ENCODE assay signal across 24 mouse cellular contexts in the genomic region with DNA sequence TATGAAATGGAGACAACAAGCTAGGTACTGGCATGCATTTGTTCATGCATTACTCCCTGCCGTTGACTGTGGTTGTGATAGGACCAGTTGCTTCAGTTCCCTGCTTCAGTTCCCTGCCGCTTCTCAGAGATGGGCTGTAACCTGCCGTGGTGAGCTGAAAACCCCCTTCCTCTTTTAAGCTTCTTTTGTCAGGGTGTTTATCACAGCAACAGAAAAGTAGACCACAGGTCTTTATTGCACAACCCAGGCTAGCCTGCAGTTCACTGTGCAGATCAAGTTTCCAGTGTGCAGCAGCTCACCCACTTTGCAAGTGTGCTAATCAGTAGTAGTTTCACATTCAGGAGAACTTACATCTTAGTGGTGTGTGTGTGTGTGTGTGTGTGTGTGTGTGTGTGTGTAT. TPM values are rescaled to one million over a fixed set of nuclear protein-coding genes. Genes with fewer than 3 reads are reported as not detected.
DNase-seq lines count a peak whose midpoint lies in the region; ATAC-seq and TF ChIP-seq lines count a peak whose summit lies in the region.
"Had no signal": no experiment of that assay in that cellular context is flagged by ENCODE, and none has a peak within 500 bp of the region (broad histone marks: within the 10 kb centered on the region; RNA-seq: fewer than 3 reads in every experiment).

No protein-coding gene starts in this region.

- peak; percentile 78 for DNase-seq in liver, adult 2 months (ENCODE audit: extremely low read depth, low read depth, low spot score)
- DNase-seq in adipocyte (ENCODE audit: low spot score) = peak; percentile 36
- peak; percentile 21 for DNase-seq in liver, postnatal 0 days
- DNase-seq in neural tube, embryonic 10.5 days (ENCODE audit: extremely low spot score, low spot score) = no peak
- DNase-seq in yolk sac, embryonic 10.5 days (ENCODE audit: low spot score) = no peak
- DNase-seq in cerebellum, adult 2 months = no peak
- DNase-seq: adrenal gland, postnatal 10 days; cerebellum, adult 18-20 months; cerebellum, postnatal 25 days; forebrain, postnatal 0 days; gastrocnemius, postnatal 14 days; heart, adult 18-20 months; heart, postnatal 10 days; kidney, postnatal 25 days; lung, adult 18-20 months; lung, postnatal 14 days; thymus, postnatal 14 days had no signal

- H3K9me3 ChIP-seq in liver, embryonic 12.5 days (replicated peaks) = no peaks in the 10 kb centered on the region
- no peaks in the 10 kb centered on the region for H3K9me3 ChIP-seq in liver, postnatal 0 days (ENCODE audit: low read length)
- H3K9me3 ChIP-seq: G1E; heart, embryonic 12.5 days; limb, embryonic 12.5 days had no signal

- ATAC-seq in liver, embryonic 12.5 days = no peak
- ATAC-seq in liver, postnatal 0 days = peak; percentile 80
- ATAC-seq: activated CD4-positive, CD25-positive, alpha-beta regulatory T cell, adult 4 months; forebrain, postnatal 0 days; intestine, postnatal 0 days had no signal

- peaks cover 18% of the 10 kb centered on the region for H3K4me1 ChIP-seq in liver, adult 2 months (ENCODE audit: control insufficient read depth, insufficient read depth, low read length)
- H3K4me1 ChIP-seq in liver, embryonic 12.5 days = no peaks in the 10 kb centered on the region
- peaks cover 9% of the 10 kb centered on the region; the same call in 1 of the 2 replicates for H3K4me1 ChIP-seq in liver, postnatal 0 days (ENCODE audit: insufficient read depth)
- H3K4me1 ChIP-seq in cerebellum, adult 2 months (ENCODE audit: control insufficient read depth, insufficient read depth, low read length) = no peaks in the 10 kb centered on the region
- H3K4me1 ChIP-seq: heart, embryonic 12.5 days had no signal

- no peak for TF ChIP-seq POLR2A in liver, adult 2 months (IDR thresholded peaks at IDR 0.05; ENCODE audit: extremely low read depth, insufficient read depth, low read length)
- no peak for TF ChIP-seq POLR2A in cerebellum, adult 2 months (IDR thresholded peaks at IDR 0.05; ENCODE audit: borderline replicate concordance, insufficient read depth, low read length)

- H3K9ac ChIP-seq in liver, adult 2 months (ENCODE audit: low read depth, low read length) = no peak overlapping the region
- no peak overlapping the region for H3K9ac ChIP-seq in liver, embryonic 12.5 days
- no peak overlapping the region for H3K9ac ChIP-seq in liver, postnatal 0 days (replicated peaks)
- H3K9ac ChIP-seq: forebrain, postnatal 0 days; heart, embryonic 12.5 days; limb, embryonic 12.5 days had no signal

- H3K79me2 ChIP-seq in liver, adult 2 months (ENCODE audit: control insufficient read depth, insufficient read depth, low read length) = peaks cover 5% of the 10 kb centered on the region; the same call in 1 of the 2 replicates

- peak; percentile 23; the same call in 1 of the 2 replicates for TF ChIP-seq EP300 in liver, postnatal 0 days (IDR thresholded peaks at IDR 0.05; ENCODE audit: low read depth)

- TF ChIP-seq CTCF in liver, adult 2 months (IDR thresholded peaks at IDR 0.05; ENCODE audit: low read depth, low read length) = no peak
- no peak for TF ChIP-seq CTCF in liver, postnatal 0 days (IDR thresholded peaks at IDR 0.05; ENCODE audit: low read depth)
- no peak for TF ChIP-seq CTCF in cerebellum, adult 2 months (IDR thresholded peaks at IDR 0.05; ENCODE audit: borderline replicate concordance, insufficient read depth, low read depth, low read length)

- H3K27ac ChIP-seq in liver, adult 2 months (replicated peaks; ENCODE audit: insufficient read depth, low read depth, low read length) = peak overlapping the region; percentile 67
- no peak overlapping the region for H3K27ac ChIP-seq in liver, embryonic 12.5 days
- no peak overlapping the region for H3K27ac ChIP-seq in liver, postnatal 0 days (ENCODE audit: low read depth)
- no peak overlapping the region for H3K27ac ChIP-seq in cerebellum, adult 2 months (ENCODE audit: insufficient read depth, low read length)
- H3K27ac ChIP-seq: layer of hippocampus, adult 2 months; limb, embryonic 12.5 days had no signal

- no peak overlapping the region for H3K4me3 ChIP-seq in liver, adult 2 months (ENCODE audit: insufficient read depth, low read depth, low read length)
- no peak overlapping the region for H3K4me3 ChIP-seq in liver, embryonic 12.5 days
- H3K4me3 ChIP-seq in liver, postnatal 0 days (ENCODE audit: low read depth, low read length) = no peak overlapping the region
- H3K4me3 ChIP-seq in cerebellum, adult 2 months (replicated peaks; ENCODE audit: insufficient read depth, low read depth, low read length) = no peak overlapping the region
- H3K4me3 ChIP-seq: heart, embryonic 12.5 days; layer of hippocampus, adult 2 months; limb, embryonic 12.5 days had no signal

- no peaks in the 10 kb centered on the region for H3K36me3 ChIP-seq in liver, adult 2 months (ENCODE audit: control insufficient read depth, insufficient read depth, low read length)
- H3K36me3 ChIP-seq in liver, embryonic 12.5 days = no peaks in the 10 kb centered on the region
- no peaks in the 10 kb centered on the region for H3K36me3 ChIP-seq in liver, postnatal 0 days (replicated peaks; ENCODE audit: insufficient read depth, low read length)
- H3K36me3 ChIP-seq: G1E; heart, embryonic 12.5 days; limb, embryonic 12.5 days had no signal

- no peak overlapping the region for H3K4me2 ChIP-seq in liver, embryonic 12.5 days
- H3K4me2 ChIP-seq in liver, postnatal 0 days (ENCODE audit: low read depth, low read length) = no peak overlapping the region
- H3K4me2 ChIP-seq: heart, embryonic 12.5 days; limb, embryonic 12.5 days had no signal

- 50% methylated on average over 3 of the region's 3 CpGs for WGBS in liver, adult 2 months
- 35% methylated on average over 3 of the region's 3 CpGs for WGBS in liver, embryonic 12.5 days (ENCODE audit: insufficient replicate concordance)
- 42% methylated on average over 3 of the region's 3 CpGs for WGBS in liver, postnatal 0 days (ENCODE audit: insufficient replicate concordance)
- WGBS in cerebellum, adult 2 months = 92% methylated on average over 3 of the region's 3 CpGs

- H3K27me3 ChIP-seq in liver, adult 2 months (ENCODE audit: control insufficient read depth, insufficient read depth, low read length) = no peaks in the 10 kb centered on the region
- peaks cover 6% of the 10 kb centered on the region for H3K27me3 ChIP-seq in liver, embryonic 12.5 days (replicated peaks)
- no peaks in the 10 kb centered on the region for H3K27me3 ChIP-seq in liver, postnatal 0 days (ENCODE audit: insufficient read depth, low read length)
- H3K27me3 ChIP-seq in cerebellum, adult 2 months (ENCODE audit: control insufficient read depth, insufficient read depth, low read length) = no peaks in the 10 kb centered on the region; the same call in 1 of the 2 replicates
- H3K27me3 ChIP-seq: heart, embryonic 12.5 days; limb, embryonic 12.5 days had no signal

RNA-seq across cellular contexts. Expression of gene Mylk, which starts 8.0 kb away (rescaled TPM):
- total RNA-seq in liver, adult 2 months (2014; rRNA removed) = 26.3 and 33.0 TPM in 2 replicates
- 34.4 and 37.7 TPM in 2 replicates for polyA plus RNA-seq in liver, adult 2 months (2012; rRNA removed)
- polyA plus RNA-seq in liver, embryonic 12.5 days (2016; fragmentation: Nextera tagmentation; extraction: Ambion mirVana) = 4.6 and 5.9 TPM in 2 replicates
- polyA plus RNA-seq in liver, postnatal 0 days (2015; fragmentation: Nextera tagmentation; extraction: Ambion mirVana) = 4.9 and 5.6 TPM in 2 replicates
- 6.3 and 6.5 TPM in 2 replicates for polyA plus RNA-seq in cerebellum, adult 2 months (2012; rRNA removed)
- polyA plus RNA-seq: G1E had no signal

Comparison
In these comparisons a context has a peak if more than half of its experiments do, and no peak if none do; other contexts are left out.
1. DNase-seq: peak in liver, adult 2 months (single experiment), adipocyte (single experiment) and liver, postnatal 0 days (single experiment); none in neural tube, embryonic 10.5 days (single experiment), yolk sac, embryonic 10.5 days (single experiment) and cerebellum, adult 2 months (0 of 2).